Mouse (Mus musculus) liver, adult 2 months (tissue): Measurements from ENCODE around the gene Cdkl3.

Experiments used
- CTCF ChIP-seq: fragments of 200-500 bp; IDR thresholded peaks from 2 replicates; pipeline ENCODE4 v1.5.1; 2011; ENCODE audit warnings: low read depth, low read length, control low read depth
- POLR2A ChIP-seq: fragments of 200-500 bp; IDR thresholded peaks from 2 replicates; pipeline ENCODE4 v1.6.1; 2011; ENCODE audit warnings: low read length, control low read depth; ENCODE audit not compliant: insufficient read depth; ENCODE audit errors: extremely low read depth

DNA sequence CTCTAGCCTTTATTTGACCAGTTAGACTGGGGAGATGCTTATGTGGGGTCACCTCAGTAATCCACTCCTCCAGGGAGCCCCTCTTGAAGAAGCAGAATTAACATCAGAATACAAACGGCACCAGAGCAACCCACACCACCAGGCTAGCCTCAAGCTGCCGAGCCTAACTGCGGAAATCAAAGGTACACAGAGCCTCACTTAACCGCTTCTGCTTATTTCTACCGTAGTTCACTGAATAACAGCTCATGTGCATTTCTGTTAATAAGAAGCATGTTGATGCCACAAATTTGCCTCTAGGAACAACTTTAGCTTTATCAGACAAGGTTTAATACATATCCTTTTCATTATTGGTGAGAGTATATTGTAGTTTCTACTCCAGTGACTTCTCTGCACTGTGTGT, 61.8 kb downstream of the Cdkl3 start:
- TF ChIP-seq POLR2A (no peak), CTCF (no peak)
